33 mouse cellular contexts compared by ENCODE assay signal in the genomic region with DNA sequence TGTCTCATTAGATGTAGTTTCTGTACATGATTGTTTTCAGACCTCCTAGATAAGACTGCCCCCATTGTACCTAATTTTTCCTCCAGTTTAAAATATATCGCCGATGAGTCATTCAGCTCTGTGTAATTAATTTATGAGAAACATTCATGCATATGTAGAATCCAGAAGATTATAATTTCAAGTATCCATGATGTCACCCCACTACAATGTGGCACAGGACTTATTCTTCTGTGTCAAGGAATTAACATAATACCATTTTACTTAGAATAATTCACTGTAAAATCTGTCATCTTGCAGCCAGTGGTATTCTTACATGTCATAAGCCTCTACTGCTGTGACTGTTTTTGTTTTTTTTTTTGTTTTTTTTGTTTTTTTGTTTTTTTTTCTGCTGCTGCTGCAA.
DNase-seq lines count a peak whose midpoint lies in the region; ATAC-seq and TF ChIP-seq lines count a peak whose summit lies in the region.
"Had no signal": no experiment of that assay in that cellular context is flagged by ENCODE, and none has a peak within 500 bp of the region (broad histone marks: within the 10 kb centered on the region; RNA-seq: fewer than 3 reads in every experiment).

No protein-coding gene starts in this region.

- 79% methylated on average over 2 of the region's 2 CpGs for WGBS in heart, postnatal 0 days
- 43% methylated on average over 2 of the region's 2 CpGs for WGBS in intestine, postnatal 0 days

- H3K9me3 ChIP-seq in heart, postnatal 0 days (replicated peaks; ENCODE audit: control insufficient read depth, low read length) = no peaks in the 10 kb centered on the region
- H3K9me3 ChIP-seq in intestine, postnatal 0 days (ENCODE audit: control insufficient read depth) = no peaks in the 10 kb centered on the region
- H3K9me3 ChIP-seq: embryonic facial prominence, embryonic 12.5 days; forebrain, embryonic 12.5 days; heart, embryonic 13.5 days; hindbrain, embryonic 12.5 days; kidney, embryonic 15.5 days; limb, embryonic 12.5 days; liver, embryonic 15.5 days; lung, embryonic 15.5 days; megakaryocyte, embryonic 14.5 days; midbrain, embryonic 12.5 days; neural tube, embryonic 15.5 days had no signal

- H3K9ac ChIP-seq in heart, postnatal 0 days (replicated peaks; ENCODE audit: low read depth, low read length) = no peak overlapping the region
- H3K9ac ChIP-seq in intestine, postnatal 0 days (ENCODE audit: low read depth, low read length) = no peak overlapping the region
- H3K9ac ChIP-seq: embryonic facial prominence, embryonic 12.5 days; forebrain, embryonic 12.5 days; heart, embryonic 13.5 days; hindbrain, embryonic 12.5 days; kidney, embryonic 15.5 days; limb, embryonic 12.5 days; liver, embryonic 15.5 days; lung, embryonic 15.5 days; midbrain, embryonic 12.5 days; neural tube, embryonic 15.5 days had no signal

- ATAC-seq in heart, postnatal 0 days (ENCODE audit: insufficient read depth, low read depth) = no peak
- ATAC-seq in intestine, postnatal 0 days = no peak
- ATAC-seq: CD4-positive, CD25-positive, alpha-beta regulatory T cell, adult 4 months; hindbrain, postnatal 0 days had no signal

- H3K27ac ChIP-seq in heart, postnatal 0 days (ENCODE audit: low read depth) = 0 out of 2 replicates have a peak overlapping the region, but pooled peaks have one; percentile 23
- peak overlapping the region; percentile 69 for H3K27ac ChIP-seq in intestine, postnatal 0 days (ENCODE audit: low read depth, low read length)
- H3K27ac ChIP-seq: embryonic facial prominence, embryonic 12.5 days; forebrain, embryonic 12.5 days; heart, embryonic 13.5 days; hindbrain, embryonic 12.5 days; hindbrain, postnatal 0 days; left cerebral cortex, adult 2 months; limb, embryonic 12.5 days; liver, embryonic 15.5 days; lung, embryonic 15.5 days; midbrain, embryonic 12.5 days; neural tube, embryonic 15.5 days had no signal

- intact Hi-C loops in heart, postnatal 36 days (cut with DNase I) = no loop called here

- no peaks in the 10 kb centered on the region for H3K27me3 ChIP-seq in heart, postnatal 0 days (ENCODE audit: control insufficient read depth, insufficient read depth, low read length)
- H3K27me3 ChIP-seq in C2C12 (ENCODE audit: control insufficient read depth, insufficient read depth, insufficient read length) = no peaks in the 10 kb centered on the region
- H3K27me3 ChIP-seq in intestine, postnatal 0 days (replicated peaks; ENCODE audit: control insufficient read depth, insufficient read depth, low read length) = no peaks in the 10 kb centered on the region
- H3K27me3 ChIP-seq: embryonic facial prominence, embryonic 12.5 days; forebrain, embryonic 12.5 days; heart, embryonic 13.5 days; hindbrain, embryonic 12.5 days; kidney, embryonic 15.5 days; limb, embryonic 12.5 days; liver, embryonic 15.5 days; lung, embryonic 15.5 days; megakaryocyte, embryonic 14.5 days; midbrain, embryonic 12.5 days; neural tube, embryonic 15.5 days had no signal

- no peak overlapping the region for H3K4me3 ChIP-seq in heart, postnatal 0 days (ENCODE audit: low read depth, low read length)
- no peak overlapping the region for H3K4me3 ChIP-seq in C2C12 (ENCODE audit: insufficient read depth, poor library complexity, severe bottlenecking)
- H3K4me3 ChIP-seq in intestine, postnatal 0 days (ENCODE audit: low read depth, low read length) = no peak overlapping the region
- H3K4me3 ChIP-seq: embryonic facial prominence, embryonic 12.5 days; forebrain, embryonic 12.5 days; heart, embryonic 13.5 days; hindbrain, embryonic 12.5 days; kidney, embryonic 15.5 days; left cerebral cortex, adult 2 months; limb, embryonic 12.5 days; liver, embryonic 15.5 days; lung, embryonic 15.5 days; megakaryocyte, embryonic 14.5 days; midbrain, embryonic 12.5 days; neural tube, embryonic 15.5 days had no signal

- H3ac ChIP-seq in C2C12 (ENCODE audit: control insufficient read depth, insufficient read length, low read depth) = no peak overlapping the region

- DNase-seq in heart, postnatal 0 days (ENCODE audit: low spot score) = no peak
- DNase-seq in heart, postnatal 36 days = no peak
- peak; percentile 27 for DNase-seq in brain, adult 2 months (ENCODE audit: low read depth, low spot score)
- DNase-seq in cerebellum, adult 18-20 months = no peak
- no peak for DNase-seq in c-Kit-positive CD71-positive TER-119-positive erythroid progenitor cells, embryonic 14.5 days (ENCODE audit: low spot score)
- DNase-seq in layer of hippocampus, postnatal 25 days (ENCODE audit: extremely low spot score in 1 of 2, low spot score in 1 of 2) = no peak
- DNase-seq: adrenal gland, adult 8-10 months; cerebellum, adult 11 months; cerebellum, adult 9-11 months; embryo, embryonic 11 days; gastrocnemius, postnatal 10 days; heart, postnatal 14 days; kidney, adult 18-20 months; kidney, postnatal 25 days; lung, postnatal 36 days; right cerebral cortex, adult 18-20 months; right cerebral cortex, postnatal 4 days had no signal

- TF ChIP-seq CTCF in heart, postnatal 0 days (IDR thresholded peaks at IDR 0.05; ENCODE audit: low read depth) = no peak
- TF ChIP-seq CTCF in C2C12 (IDR thresholded peaks at IDR 0.05; ENCODE audit: control insufficient read depth, insufficient read depth, insufficient read length) = no peak
- no peak for TF ChIP-seq CTCF in intestine, postnatal 0 days (IDR thresholded peaks at IDR 0.05; ENCODE audit: low read depth)

- peaks cover 46% of the 10 kb centered on the region for H3K79me3 ChIP-seq in C2C12 (ENCODE audit: low read depth)

- H3K4me2 ChIP-seq in heart, postnatal 0 days (ENCODE audit: low read depth, low read length) = no peak overlapping the region
- peak overlapping the region; percentile 21; the same call in 1 of the 2 replicates for H3K4me2 ChIP-seq in intestine, postnatal 0 days (replicated peaks; ENCODE audit: low read depth)
- H3K4me2 ChIP-seq: embryonic facial prominence, embryonic 12.5 days; forebrain, embryonic 12.5 days; heart, embryonic 13.5 days; hindbrain, embryonic 12.5 days; kidney, embryonic 15.5 days; limb, embryonic 12.5 days; liver, embryonic 15.5 days; lung, embryonic 15.5 days; midbrain, embryonic 12.5 days; neural tube, embryonic 15.5 days had no signal

- H3K79me2 ChIP-seq in C2C12 (ENCODE audit: control insufficient read depth, insufficient read depth) = peaks cover 80% of the 10 kb centered on the region

- peaks cover 12% of the 10 kb centered on the region; the same call in 1 of the 2 replicates for H3K4me1 ChIP-seq in heart, postnatal 0 days (ENCODE audit: control insufficient read depth, insufficient read depth)
- no peaks in the 10 kb centered on the region for H3K4me1 ChIP-seq in intestine, postnatal 0 days (replicated peaks; ENCODE audit: control insufficient read depth, insufficient read depth, low read length)
- H3K4me1 ChIP-seq: embryonic facial prominence, embryonic 12.5 days; forebrain, embryonic 12.5 days; hindbrain, embryonic 12.5 days; midbrain, embryonic 12.5 days had no signal

- no peaks in the 10 kb centered on the region for H3K36me3 ChIP-seq in heart, postnatal 0 days (replicated peaks; ENCODE audit: control insufficient read depth, insufficient read depth, low read length)
- H3K36me3 ChIP-seq in C2C12 (ENCODE audit: control insufficient read depth, insufficient read depth) = peaks cover 19% of the 10 kb centered on the region
- no peaks in the 10 kb centered on the region for H3K36me3 ChIP-seq in intestine, postnatal 0 days (ENCODE audit: control insufficient read depth, insufficient read depth)
- H3K36me3 ChIP-seq: embryonic facial prominence, embryonic 12.5 days; forebrain, embryonic 12.5 days; hindbrain, embryonic 12.5 days; kidney, embryonic 15.5 days; limb, embryonic 12.5 days; lung, embryonic 15.5 days; midbrain, embryonic 12.5 days; neural tube, embryonic 15.5 days had no signal

- TF ChIP-seq EP300 in heart, postnatal 0 days (IDR thresholded peaks at IDR 0.05; ENCODE audit: low read depth) = no peak

TF ChIP-seq in C2C12, 6 proteins besides CTCF, POLR2A, EP300 and RAD21:
- TF ChIP-seq MYOG (IDR thresholded peaks at IDR 0.05; ENCODE audit: control insufficient read depth, extremely low read depth, insufficient read length) = no peak
- no peak for TF ChIP-seq USF1 (IDR thresholded peaks at IDR 0.05; ENCODE audit: low read depth)
- TF ChIP-seq FOSL1 (IDR thresholded peaks at IDR 0.05; ENCODE audit: insufficient read depth, low read length, poor library complexity, severe bottlenecking) = peak; percentile 39
